Mouse (Mus musculus): ENCODE measurements around the gene Ckap4.
"Not testable (repeated sequence)": the region's sequence is repeated elsewhere in the genome, so short reads cannot be mapped to it uniquely, and the experiment has no call there.

The Ckap4 gene

DNA sequence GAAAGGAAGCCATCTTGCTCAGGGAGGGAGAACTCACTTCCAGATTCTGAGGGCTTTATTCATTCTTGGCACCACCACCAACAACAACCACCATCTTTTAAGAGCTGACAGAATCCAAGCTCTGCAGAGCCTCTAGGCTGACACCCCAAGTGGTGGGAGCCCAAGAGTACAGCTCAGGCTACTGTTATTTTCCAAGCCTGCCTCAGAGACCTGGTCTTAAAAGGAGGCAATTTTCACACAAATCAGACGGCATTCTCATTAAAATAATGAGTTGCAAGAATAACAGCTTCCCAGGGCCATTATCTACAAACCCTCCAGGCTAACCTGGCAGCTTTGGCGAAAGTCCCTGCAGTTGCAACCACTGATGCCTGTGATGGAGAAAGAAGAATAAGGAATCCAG is 37.1 kb downstream of the Ckap4 start:
- DNase-seq, result no peak

DNA sequence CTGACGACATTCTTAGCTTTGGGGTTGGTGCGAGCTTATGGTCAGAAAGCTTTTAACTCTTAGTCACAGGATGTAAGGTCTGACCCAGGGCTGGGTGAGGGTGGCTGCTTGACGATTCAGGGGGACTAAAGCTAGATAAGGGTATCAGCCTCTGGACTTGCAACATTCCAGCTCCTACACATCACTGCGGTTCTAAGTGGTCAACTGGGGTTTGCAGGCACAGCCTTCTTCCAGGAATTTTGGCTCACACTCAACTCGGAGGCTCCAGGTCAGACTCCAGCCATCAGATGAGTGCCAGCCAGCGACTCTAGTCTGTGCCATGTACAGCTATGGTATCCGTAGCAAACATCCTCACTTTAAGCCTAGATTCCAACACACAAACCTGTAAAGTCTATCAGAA is 39.4 kb downstream of the Ckap4 start:
- no peak for DNase-seq

DNA sequence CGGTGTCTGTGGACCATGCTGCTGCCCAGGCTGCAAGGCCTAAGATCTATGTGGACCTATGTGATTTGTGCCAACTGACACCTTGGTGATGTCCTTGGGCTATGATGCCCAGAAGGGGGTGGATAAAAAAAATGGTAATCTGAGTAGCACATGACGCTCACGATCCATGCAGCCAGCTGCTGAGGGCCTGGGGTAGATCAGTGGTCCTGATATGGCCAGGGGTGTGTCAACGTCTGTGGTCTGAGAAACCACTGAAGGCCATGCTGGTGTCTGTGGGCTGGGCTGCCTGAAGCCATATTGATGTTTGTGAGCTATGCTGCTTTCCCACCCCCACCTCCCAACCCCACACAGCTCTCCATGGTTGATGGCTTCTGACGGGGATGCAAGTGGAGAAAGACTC is 43.7 kb downstream of the Ckap4 start:
- DNase-seq, result no peak

GRCm38 (mm10) chr10:84488315-84488714 is 45.5 kb downstream of the Ckap4 start:
- peak; percentile 55 to 74 for DNase-seq

DNA sequence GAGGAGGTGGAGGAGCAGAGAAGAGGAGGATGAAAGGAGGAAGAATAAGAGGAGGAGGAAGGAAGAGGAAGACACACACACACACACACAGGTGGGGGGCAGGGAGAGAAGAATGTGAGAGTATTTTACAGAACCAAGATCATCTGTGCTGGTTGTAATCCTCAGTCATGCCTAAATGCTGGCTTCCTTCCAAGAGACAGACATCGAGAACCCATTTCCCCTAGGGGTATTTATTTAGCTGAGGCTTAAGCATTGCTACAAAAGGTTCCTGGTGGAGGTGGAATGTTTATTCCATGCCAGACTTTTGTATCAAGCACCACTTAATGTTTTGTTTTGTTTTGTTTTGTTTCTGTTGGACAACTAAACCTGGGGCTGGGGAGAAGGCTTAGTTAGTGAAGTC is 49.2 kb downstream of the Ckap4 start:
- no peak for DNase-seq

- no peak for DNase-seq
These were observed 50.3 kb downstream of the Ckap4 start for GRCm38 (mm10) chr10:84483553-84483952.

- no peak for DNase-seq
These were observed 50.8 kb downstream of the Ckap4 start for GRCm38 (mm10) chr10:84483069-84483468.

- not testable (repeated sequence) for DNase-seq
These were observed 51.4 kb downstream of the Ckap4 start for GRCm38 (mm10) chr10:84482418-84482817.

GRCm38 (mm10) chr10:84481327-84481671 is 52.6 kb downstream of the Ckap4 start:
- DNase-seq, result peak; percentile 31 to 65

GRCm38 (mm10) chr10:84480667-84481326 is 53.1 kb downstream of the Ckap4 start:
- DNase-seq, result peak; percentile 32 to 72

DNA sequence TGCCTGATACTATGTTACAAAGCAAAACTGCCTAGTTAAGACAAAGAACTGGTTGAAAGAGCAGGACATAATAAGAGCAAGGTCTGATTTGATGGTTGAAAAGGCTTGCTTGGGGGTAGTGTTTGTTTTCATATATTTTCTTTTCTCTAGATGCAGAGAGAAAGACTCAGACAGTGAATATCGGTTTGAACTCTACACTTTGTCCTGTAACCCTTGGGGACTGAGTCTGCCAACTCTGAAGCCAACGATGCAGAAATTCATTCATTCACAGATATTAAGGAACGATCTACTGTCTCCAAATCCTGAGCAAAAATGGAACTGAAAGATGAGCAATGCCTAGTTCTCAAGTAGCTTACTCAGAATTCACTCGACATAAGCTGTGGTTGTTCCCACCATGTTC is 53.7 kb downstream of the Ckap4 start:
- no peak for DNase-seq

- peak in 1 of 2 experiments; percentile 44 for DNase-seq
These were observed 56.2 kb downstream of the Ckap4 start for GRCm38 (mm10) chr10:84477613-84478076.

DNA sequence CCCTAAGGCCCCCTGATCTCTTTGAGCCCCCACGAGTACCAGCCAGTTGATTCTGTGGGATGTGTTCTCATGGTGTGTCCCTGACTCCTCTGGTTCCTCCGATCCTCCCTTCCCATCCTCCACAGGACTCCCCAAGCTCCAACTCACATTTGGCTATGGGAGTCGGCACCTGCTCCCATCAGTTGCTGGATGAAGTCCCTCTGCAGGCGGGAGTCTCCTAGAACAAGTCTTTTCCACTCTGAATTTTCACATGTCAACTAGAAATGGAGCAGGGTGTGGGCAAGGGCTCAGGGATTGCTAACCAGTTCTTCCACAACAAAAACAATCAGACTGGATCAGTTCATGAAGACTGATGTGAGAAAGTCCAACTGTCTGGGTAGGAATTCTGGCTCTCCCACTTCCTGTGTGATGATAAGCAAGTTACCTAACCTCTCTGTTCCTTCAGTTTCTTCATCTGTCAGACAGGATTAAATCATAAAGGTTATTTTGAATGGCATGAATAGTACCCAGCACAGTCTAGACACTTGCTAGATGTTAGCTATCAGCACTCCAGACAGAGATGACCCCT is 56.7 kb downstream of the Ckap4 start:
- no peak for DNase-seq
